Mouse (Mus musculus): ENCODE measurements around the gene Rsl1d1. TPM values are rescaled to one million over a fixed set of nuclear protein-coding genes. Genes with fewer than 3 reads are reported as not detected.

The Rsl1d1 gene
- 183 and 209 TPM in 2 replicates for polyA plus RNA-seq (2015; fragmentation: Nextera tagmentation; extraction: Ambion mirVana)

DNA sequence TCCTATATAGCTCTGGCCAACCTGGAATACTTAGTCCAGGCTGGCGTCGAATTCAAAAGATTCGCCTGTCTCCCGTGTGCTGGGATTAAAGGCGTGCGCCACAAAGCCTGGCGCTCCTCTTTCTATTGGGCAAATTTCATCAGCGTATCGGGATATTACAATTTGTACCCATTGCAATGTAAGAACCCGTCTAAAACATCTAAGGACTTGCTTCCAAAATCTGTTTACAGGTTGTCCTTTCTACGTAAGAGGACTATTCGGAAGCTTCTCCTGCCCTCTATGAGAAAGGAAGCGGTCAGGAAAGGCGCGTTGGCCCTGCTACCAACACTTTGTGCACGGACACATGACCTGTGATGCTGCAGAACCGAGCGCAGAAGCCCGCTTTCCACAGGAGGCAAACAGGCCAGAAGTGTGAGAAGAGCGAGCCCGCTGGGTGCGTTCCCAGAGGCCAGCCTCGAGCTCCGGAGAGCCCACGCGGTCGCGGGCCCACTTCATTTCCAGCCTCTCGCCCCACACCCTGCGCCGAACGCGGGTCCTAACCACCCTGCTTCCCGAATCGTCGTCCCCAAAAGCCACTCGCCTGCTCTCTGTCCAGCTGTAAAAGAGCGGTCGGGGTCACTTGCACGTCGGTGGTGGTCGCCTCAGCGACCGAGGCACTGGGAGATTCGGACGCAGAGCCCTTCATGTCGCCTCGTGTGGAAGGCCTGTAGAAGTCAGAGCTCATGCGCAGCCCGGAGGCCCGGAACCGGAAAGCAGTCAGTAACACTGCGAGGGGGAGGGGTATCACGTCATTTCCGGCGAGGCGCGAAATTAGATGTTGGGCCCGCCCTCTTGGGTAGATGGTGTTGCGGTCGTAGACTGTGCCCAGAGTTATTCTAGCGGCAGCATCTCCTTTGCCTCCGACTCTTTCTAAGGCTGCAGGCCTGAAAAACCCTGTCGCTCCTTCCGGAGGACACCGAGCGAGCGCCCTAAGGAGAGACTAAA lies at the start of gene Rsl1d1:
TSS of gene Rsl1d1 (minus strand) at position 761 of the 984 bp plus-strand sequence.
- Histone ChIP-seq H3K36me3 (peaks cover 20% of the 10 kb centered on the region), H3K27me3 (replicated peaks) (no peaks in the 10 kb centered on the region), H3K4me2 (replicated peaks) (peak within 1 kb of the TSS; percentile 80), H3K4me3 (replicated peaks) (peak within 1 kb of the TSS; percentile 89), H3K9ac (peak within 1 kb of the TSS; percentile 92), H3K4me1 (replicated peaks) (peaks cover 17% of the 10 kb centered on the region), H3K9me3 (no peaks in the 10 kb centered on the region), H3K27ac (peak within 1 kb of the TSS; percentile 80)
- under 1% methylated on average over 68 of the region's 68 CpGs for WGBS
- ATAC-seq, result peak; percentile 99

DNA sequence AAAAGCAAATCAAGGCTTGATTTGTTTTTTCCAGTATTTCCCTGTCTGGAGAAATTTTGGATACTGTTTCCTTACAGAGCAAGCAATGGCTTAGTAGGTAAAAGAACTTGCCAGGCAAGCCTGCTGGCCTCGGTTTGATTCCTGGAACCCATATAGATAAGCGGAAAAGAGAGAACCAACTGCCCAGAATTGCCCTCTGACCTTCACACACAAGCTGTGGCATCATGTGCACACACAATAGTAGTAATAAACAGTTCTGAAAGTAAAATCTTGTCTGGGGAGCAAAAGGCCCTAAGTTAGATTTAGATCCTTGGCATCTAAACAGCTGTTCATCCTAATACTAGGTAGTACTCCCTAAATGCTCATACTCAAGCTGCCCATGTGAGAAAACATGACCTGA lies 44.7 kb upstream of the Rsl1d1 start:
- H3K4me2 ChIP-seq (replicated peaks), result no peak overlapping the region
- no peak overlapping the region for H3K27ac ChIP-seq
- H3K4me1 ChIP-seq (replicated peaks), result peaks cover 12% of the 10 kb centered on the region; the same call in 1 of the 2 replicates
- no peaks in the 10 kb centered on the region for H3K9me3 ChIP-seq
- no peak overlapping the region for H3K9ac ChIP-seq
- ATAC-seq, result peak; percentile 48; the same call in 1 of the 2 replicates
- no peaks in the 10 kb centered on the region for H3K27me3 ChIP-seq (replicated peaks)
- no peaks in the 10 kb centered on the region for H3K36me3 ChIP-seq
- WGBS, result 52% methylated on average over 2 of the region's 2 CpGs
- H3K4me3 ChIP-seq (replicated peaks), result no peak overlapping the region

DNA sequence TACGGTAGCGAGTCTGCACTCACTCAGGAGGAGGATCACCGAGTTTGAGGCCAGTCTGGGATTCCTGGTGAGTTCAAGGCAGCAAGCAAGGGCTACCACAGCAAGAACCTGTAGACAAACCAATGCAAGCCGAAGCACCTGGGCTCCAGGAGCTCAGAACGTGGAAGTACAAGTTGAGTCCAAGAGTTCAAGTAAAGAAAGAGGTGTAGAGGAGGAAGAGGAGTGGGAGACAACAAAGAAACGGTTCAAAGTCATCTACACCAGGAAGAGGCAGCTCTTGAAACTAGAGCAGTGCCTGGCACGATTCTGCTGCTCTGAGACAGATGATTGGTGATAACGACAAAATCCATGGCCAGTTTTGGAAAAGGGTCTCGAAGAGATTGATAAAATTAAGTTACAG lies 42.6 kb upstream of the Rsl1d1 start:
- no peaks in the 10 kb centered on the region for H3K36me3 ChIP-seq
- H3K4me2 ChIP-seq (replicated peaks), result no peak overlapping the region
- no peak overlapping the region for H3K9ac ChIP-seq
- no peak overlapping the region for H3K4me3 ChIP-seq (replicated peaks)
- H3K4me1 ChIP-seq (replicated peaks), result 0 out of 2 replicates have a peak, but pooled peaks cover 3% of the 10 kb centered on the region
- H3K27me3 ChIP-seq (replicated peaks), result no peaks in the 10 kb centered on the region
- H3K27ac ChIP-seq, result no peak overlapping the region
- 72% methylated on average over 9 of the region's 9 CpGs for WGBS
- no peaks in the 10 kb centered on the region for H3K9me3 ChIP-seq
- ATAC-seq, result no peak

DNA sequence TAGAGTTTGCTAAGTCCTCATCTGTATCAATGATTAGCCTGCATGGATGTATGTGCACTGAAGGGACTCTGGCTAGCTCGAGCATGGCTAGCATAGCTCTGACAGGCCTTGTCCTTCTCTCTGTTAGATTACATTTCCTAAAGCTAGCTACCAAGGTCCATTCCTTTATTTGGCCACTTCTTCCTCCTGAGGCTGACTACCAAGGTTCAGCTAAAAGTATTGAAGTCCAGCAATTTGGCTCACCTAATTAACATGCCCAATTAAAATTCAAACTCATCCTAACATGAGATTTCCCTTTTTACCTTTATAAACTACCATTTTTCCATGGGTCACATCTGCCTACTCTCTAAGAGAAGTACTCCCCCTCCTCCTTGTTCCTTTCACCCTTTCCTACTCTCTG lies 39.3 kb upstream of the Rsl1d1 start:
- Histone ChIP-seq H3K27ac (no peak overlapping the region), H3K4me2 (replicated peaks) (no peak overlapping the region)
- 81% methylated on average over 1 of the region's 1 CpGs for WGBS

DNA sequence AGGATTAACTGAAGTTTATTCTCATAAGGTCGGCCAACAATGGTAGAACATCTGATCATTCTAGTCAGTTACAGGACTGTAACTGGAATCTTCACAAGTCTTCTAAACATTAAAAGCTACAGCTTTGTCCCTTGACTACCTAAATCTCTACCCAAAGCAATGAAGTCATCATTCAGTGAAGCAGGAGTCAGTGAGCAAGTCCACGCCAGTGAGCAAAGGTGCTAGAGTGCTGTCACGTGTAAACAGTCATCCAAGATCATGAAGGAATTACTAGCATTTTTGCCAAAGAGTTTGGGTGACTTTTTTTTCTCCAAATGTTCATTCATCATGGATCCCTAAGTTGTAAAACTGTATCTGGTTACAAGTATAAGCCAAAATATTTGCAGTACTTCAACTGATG lies 14.7 kb upstream of the Rsl1d1 start:
- Histone ChIP-seq H3K4me3 (replicated peaks) (no peak overlapping the region), H3K36me3 (peaks cover 6% of the 10 kb centered on the region; the same call in 1 of the 2 replicates), H3K4me1 (replicated peaks) (no peaks in the 10 kb centered on the region), H3K4me2 (replicated peaks) (no peak overlapping the region), H3K9ac (no peak overlapping the region), H3K9me3 (no peaks in the 10 kb centered on the region), H3K27me3 (replicated peaks) (no peaks in the 10 kb centered on the region), H3K27ac (no peak overlapping the region)
- 80% methylated on average over 3 of the region's 3 CpGs for WGBS
- ATAC-seq, result no peak

More for the DNA sequence above, 39.3 kb upstream of the Rsl1d1 start:
- no peak overlapping the region for H3K9ac ChIP-seq
- no peaks in the 10 kb centered on the region for H3K4me1 ChIP-seq (replicated peaks)
- no peaks in the 10 kb centered on the region for H3K27me3 ChIP-seq (replicated peaks)
- no peak overlapping the region for H3K4me3 ChIP-seq (replicated peaks)
- peaks cover 4% of the 10 kb centered on the region; the same call in 1 of the 2 replicates for H3K36me3 ChIP-seq
- no peaks in the 10 kb centered on the region for H3K9me3 ChIP-seq
- ATAC-seq, result no peak

DNA sequence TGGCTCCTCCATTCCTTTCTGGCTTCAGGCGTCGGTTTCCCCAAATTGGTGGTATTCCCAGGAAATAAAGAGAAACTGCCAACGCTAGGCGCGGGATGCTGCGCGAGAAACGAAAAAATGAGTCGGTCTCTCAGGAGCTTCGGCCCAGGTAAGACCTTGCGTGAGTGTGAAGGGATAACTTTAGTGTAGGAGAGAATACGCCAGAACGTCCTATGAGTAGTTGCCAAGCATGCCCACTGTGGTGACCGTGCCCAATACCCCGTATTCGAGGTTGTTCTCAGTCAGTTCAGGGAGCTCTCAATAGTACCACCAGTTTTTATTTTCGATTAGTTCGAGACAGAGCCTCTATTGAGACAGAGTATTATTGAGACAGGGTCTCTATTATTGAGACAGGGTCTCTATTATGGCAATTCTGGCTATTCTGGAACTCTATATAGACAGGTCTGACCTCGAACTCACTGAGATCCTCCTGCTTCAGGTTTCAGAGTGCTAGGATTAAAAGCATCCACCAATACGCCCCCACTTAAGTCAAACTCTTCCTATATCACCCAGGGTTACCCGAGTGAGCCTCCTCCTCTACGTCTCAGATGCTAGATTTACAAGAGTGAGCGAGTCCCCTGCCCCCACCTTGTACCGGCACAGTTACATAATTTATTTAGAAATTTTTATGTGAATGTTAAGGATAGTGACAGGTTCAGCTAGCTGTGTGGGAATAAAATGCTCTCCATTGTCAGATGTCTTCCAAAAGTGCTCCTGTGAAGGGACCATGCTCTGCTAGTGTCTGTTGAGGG lies 664 bp upstream of the Rsl1d1 start:
- 4% methylated on average over 24 of the region's 24 CpGs for WGBS
- peak overlapping the region; percentile 92 for H3K9ac ChIP-seq
- H3K9me3 ChIP-seq, result no peaks in the 10 kb centered on the region

DNA sequence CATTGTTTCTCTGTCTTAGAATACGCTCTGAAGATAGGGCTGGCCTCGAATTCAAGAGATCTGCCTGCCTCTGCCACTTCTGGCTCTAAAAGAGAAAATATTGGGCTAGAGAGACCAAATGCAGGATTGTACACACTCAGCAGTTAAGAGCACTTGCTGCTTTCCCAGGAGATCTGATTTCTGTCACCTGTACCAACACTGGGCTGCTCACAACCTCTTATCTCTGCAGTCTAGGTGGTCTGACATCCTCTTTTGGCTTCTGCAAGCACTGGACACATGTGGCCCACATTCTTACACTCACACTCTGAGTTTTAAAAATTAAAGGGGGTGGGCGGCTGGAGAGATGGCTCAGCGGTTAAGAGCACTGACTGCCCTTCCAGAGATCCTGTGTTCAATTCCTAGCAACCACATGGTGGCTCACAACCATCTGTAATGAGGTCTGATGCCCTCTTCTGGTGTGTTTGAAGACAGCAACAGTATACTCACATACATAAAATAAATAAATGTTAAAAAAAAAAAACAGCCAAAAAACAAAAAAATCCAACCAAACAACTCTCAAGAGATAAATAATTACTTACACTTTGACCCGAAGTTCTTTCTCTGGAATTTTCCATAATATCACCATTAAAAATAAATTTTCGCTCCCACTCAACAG lies 1.3 kb downstream of the Rsl1d1 start:
- ATAC-seq, result no peak

More for the DNA sequence above, 664 bp upstream of the Rsl1d1 start:
- peak; percentile 59 for ATAC-seq
- Histone ChIP-seq H3K27ac (peak overlapping the region; percentile 73), H3K27me3 (replicated peaks) (no peaks in the 10 kb centered on the region), H3K4me2 (replicated peaks) (peak overlapping the region; percentile 73), H3K4me1 (replicated peaks) (peaks cover 17% of the 10 kb centered on the region), H3K36me3 (peaks cover 15% of the 10 kb centered on the region), H3K4me3 (replicated peaks) (peak overlapping the region; percentile 89)

DNA sequence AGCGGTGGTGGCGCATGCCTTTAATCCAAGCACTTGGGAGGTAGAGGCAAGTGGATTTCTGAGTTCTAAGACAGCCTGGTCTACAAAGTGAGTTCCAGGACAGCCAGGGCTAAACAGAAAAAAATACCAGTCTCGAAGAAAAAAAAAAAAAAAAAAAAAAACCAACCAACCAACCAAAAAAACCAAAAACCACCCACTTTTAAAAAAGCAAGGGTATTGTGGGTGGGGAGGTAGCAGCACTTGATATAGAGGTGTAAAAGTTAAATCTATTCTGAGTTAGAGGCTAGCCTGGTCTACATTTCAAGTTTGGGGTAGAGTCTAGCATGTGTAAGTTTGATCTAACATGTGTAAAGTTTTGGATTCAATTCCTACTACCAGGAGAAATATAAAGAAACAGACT lies 2.9 kb downstream of the Rsl1d1 start:
- no peak overlapping the region for H3K9ac ChIP-seq
- H3K27me3 ChIP-seq (replicated peaks), result no peaks in the 10 kb centered on the region
- no peak overlapping the region for H3K4me2 ChIP-seq (replicated peaks)
- H3K4me3 ChIP-seq (replicated peaks), result no peak overlapping the region
- peaks cover 32% of the 10 kb centered on the region for H3K36me3 ChIP-seq
- 87% methylated on average over 3 of the region's 3 CpGs for WGBS
- no peak for ATAC-seq
- H3K4me1 ChIP-seq (replicated peaks), result peaks cover 17% of the 10 kb centered on the region
- H3K27ac ChIP-seq, result no peak overlapping the region
- H3K9me3 ChIP-seq, result no peaks in the 10 kb centered on the region

More for the DNA sequence above, 1.3 kb downstream of the Rsl1d1 start:
- no peaks in the 10 kb centered on the region for H3K27me3 ChIP-seq (replicated peaks)
- H3K4me1 ChIP-seq (replicated peaks), result peaks cover 17% of the 10 kb centered on the region
- H3K4me2 ChIP-seq (replicated peaks), result peak overlapping the region; percentile 80
- H3K27ac ChIP-seq, result no peak overlapping the region
- 69% methylated on average over 6 of the region's 6 CpGs for WGBS
- H3K9ac ChIP-seq, result no peak overlapping the region; the same call in 1 of the 2 replicates
- peaks cover 26% of the 10 kb centered on the region for H3K36me3 ChIP-seq
- H3K9me3 ChIP-seq, result no peaks in the 10 kb centered on the region
- peak overlapping the region; percentile 89 for H3K4me3 ChIP-seq (replicated peaks)

DNA sequence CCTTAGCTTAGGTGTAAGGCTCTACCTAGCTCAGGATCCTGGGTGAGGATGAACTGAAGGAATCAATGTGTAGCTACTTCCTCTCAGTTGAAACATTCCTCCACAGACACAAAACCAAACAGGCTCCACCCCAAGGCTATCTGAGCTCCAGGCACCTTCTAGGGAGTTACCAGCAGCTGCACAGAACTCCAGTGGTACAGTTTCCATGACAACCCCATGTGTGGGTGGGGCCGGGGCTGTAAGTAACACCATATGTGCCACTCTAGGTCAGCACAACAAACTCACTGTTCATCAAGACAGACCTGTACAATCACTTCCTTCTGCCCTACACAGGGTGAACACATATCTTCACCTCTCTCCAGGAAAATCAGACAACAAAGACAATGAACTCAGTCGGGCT lies 4.7 kb downstream of the Rsl1d1 start:
- no peak overlapping the region for H3K4me3 ChIP-seq (replicated peaks)
- peaks cover 46% of the 10 kb centered on the region for H3K36me3 ChIP-seq
- 63% methylated on average over 2 of the region's 2 CpGs for WGBS
- no peak overlapping the region for H3K9ac ChIP-seq
- peaks cover 8% of the 10 kb centered on the region; the same call in 1 of the 2 replicates for H3K4me1 ChIP-seq (replicated peaks)
- H3K27me3 ChIP-seq (replicated peaks), result no peaks in the 10 kb centered on the region
- no peak overlapping the region for H3K27ac ChIP-seq
- H3K9me3 ChIP-seq, result no peaks in the 10 kb centered on the region
- no peak for ATAC-seq
- no peak overlapping the region for H3K4me2 ChIP-seq (replicated peaks)

DNA sequence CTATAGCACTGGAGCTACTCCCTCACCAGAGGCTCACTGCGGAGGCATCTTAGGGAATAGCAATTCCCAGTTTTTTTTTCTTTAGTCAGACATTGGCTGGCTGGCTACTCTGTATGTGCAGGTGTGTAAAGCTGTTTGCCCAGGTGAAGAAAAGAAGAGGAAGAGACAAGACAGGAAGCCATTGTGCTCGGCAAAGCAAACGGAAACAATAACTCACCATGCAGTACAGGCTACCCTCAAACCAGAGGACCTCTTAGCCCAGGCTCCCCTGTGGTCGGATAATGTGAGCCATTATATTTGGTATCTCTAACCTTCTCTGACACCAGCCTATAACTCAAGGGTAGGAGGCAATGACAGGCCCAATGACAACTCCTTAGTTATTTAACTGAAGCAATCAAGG lies 6.1 kb downstream of the Rsl1d1 start:
- peaks cover 51% of the 10 kb centered on the region for H3K36me3 ChIP-seq
- H3K9ac ChIP-seq, result no peak overlapping the region
- H3K4me1 ChIP-seq (replicated peaks), result peaks cover 8% of the 10 kb centered on the region; the same call in 1 of the 2 replicates
- no peak overlapping the region for H3K4me3 ChIP-seq (replicated peaks)
- no peak overlapping the region for H3K4me2 ChIP-seq (replicated peaks)
- ATAC-seq, result no peak
- H3K27me3 ChIP-seq (replicated peaks), result no peaks in the 10 kb centered on the region
- no peak overlapping the region for H3K27ac ChIP-seq
- H3K9me3 ChIP-seq, result no peaks in the 10 kb centered on the region
- WGBS, result 90% methylated on average over 4 of the region's 4 CpGs

DNA sequence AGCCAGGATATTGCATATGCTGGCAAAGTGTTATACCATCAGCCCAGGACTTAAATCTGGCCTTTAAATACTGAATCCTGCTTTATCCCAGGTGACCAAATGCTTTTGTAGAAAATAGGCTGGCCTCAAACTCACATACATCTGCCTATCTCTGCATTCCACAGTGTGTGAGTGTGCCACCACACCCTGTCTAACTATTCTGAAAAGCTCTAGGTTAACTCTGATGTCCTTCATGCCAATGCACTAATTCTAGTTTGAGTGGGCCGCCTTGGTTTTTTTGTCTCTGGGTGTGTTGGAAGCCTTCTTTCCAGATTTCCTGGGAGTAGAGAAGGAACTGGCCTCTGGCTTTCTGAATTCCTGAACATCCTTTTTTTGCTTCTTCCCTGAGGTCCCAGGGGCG lies 9.9 kb downstream of the Rsl1d1 start:
- H3K27me3 ChIP-seq (replicated peaks), result no peaks in the 10 kb centered on the region
- no peaks in the 10 kb centered on the region for H3K4me1 ChIP-seq (replicated peaks)
- no peak for ATAC-seq
- no peaks in the 10 kb centered on the region for H3K9me3 ChIP-seq
- no peak overlapping the region for H3K4me2 ChIP-seq (replicated peaks)
- no peak overlapping the region for H3K27ac ChIP-seq
- no peak overlapping the region for H3K4me3 ChIP-seq (replicated peaks)
- no peak overlapping the region for H3K9ac ChIP-seq
- 92% methylated on average over 2 of the region's 2 CpGs for WGBS
- peaks cover 36% of the 10 kb centered on the region for H3K36me3 ChIP-seq

DNA sequence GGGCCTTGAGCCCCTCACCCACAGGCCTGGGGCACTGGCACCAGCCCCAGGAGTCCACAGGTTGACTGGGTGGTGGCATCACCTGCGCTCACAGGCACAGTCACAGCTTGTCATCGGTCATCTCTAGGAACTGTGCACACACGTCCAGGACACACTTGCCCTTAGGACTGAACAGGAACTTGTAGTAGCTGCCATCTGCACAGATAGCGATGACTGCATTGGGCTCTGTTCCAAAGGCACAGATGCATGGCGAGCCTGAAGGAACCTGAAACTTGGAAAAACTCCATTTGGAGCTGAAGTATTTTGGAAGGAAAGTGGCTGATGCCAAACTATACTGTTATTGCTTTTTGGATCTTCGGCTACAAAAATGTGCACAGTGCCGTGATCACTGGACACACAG lies 13.0 kb downstream of the Rsl1d1 start:
- Histone ChIP-seq H3K27me3 (replicated peaks) (no peaks in the 10 kb centered on the region), H3K36me3 (peaks cover 18% of the 10 kb centered on the region), H3K4me2 (replicated peaks) (no peak overlapping the region), H3K9me3 (no peaks in the 10 kb centered on the region), H3K4me3 (replicated peaks) (no peak overlapping the region), H3K27ac (no peak overlapping the region), H3K4me1 (replicated peaks) (no peaks in the 10 kb centered on the region), H3K9ac (no peak overlapping the region)
- ATAC-seq, result no peak
- 88% methylated on average over 7 of the region's 7 CpGs for WGBS

All from intestine, embryonic 15.5 days (tissue).